Mouse (Mus musculus) G1E (cell line): ENCODE measurements around the gene Ech1.

Experiments used
- CTCF ChIP-seq: IDR thresholded peaks from 2 replicates; pipeline ENCODE4 v1.5.1; 2012; ENCODE audit warnings: low read depth, low read length, inconsistent platforms, mixed read lengths
- GATA1 ChIP-seq: IDR thresholded peaks from 2 replicates; pipeline ENCODE4 v1.6.1; 2012; ENCODE audit warnings: borderline replicate concordance, low read length, inconsistent platforms, mixed read lengths
- TAL1 ChIP-seq: conservative IDR thresholded peaks from 2 replicates; pipeline ENCODE4 v1.6.1; 2012; ENCODE audit warnings: low read depth, low read length, inconsistent platforms, mixed read lengths

DNA sequence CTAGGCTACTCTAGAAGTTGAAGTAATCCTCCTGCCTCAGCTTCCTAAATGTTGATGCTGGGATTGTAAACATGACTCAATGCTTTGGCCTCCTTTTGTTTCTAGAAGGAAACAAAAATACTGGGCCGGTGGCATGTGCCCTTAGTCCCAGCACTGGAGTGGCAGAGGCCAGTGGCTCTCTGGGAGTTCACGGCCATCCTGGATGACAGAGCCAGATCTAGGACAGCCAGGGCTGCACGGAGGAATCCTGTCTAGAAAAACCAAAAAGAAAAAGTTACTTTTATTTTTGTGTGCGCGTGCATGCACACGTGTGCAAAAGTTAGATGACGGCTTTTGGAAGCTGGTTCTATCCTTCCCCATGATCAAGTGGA is 1.4 kb downstream of the Ech1 start:
- no peak for TF ChIP-seq CTCF
- TF ChIP-seq GATA1, result no peak
- no peak for TF ChIP-seq TAL1
